Mouse (Mus musculus) gastrocnemius, postnatal 14 days (tissue): ENCODE results near the gene Psmc1. TPM values are rescaled to one million over a fixed set of nuclear protein-coding genes. Genes with fewer than 3 reads are reported as not detected.

Source experiments
- DNase-seq: peaks from one replicate; pipeline ENCODE4 v3.0.0; 2021; ENCODE audit warnings: mixed read lengths
- intact Hi-C: fragments of 180-260 bp; cut with DNase I; formaldehyde crosslinking; loops from one replicate; pipeline ENCODE4 v1.15.1; 2025; ENCODE audit warnings: low total_unique reads
- long read RNA-seq, 2 experiments: library from polyadenylated mRNA; stranded (forward); transcript quantifications; one replicate each; pipeline ENCODE4 v2.0.0; 2021
- total RNA-seq, 2 experiments: library from RNA; stranded (reverse); gene quantifications; 2 replicates each; pipeline ENCODE4 v1.2.3; 2021

The Psmc1 gene
- total RNA-seq: 100 to 1,000 TPM; 177 to 181 TPM
- long read RNA-seq, experiment 1, transcript Psmc1-201 (11 exons, 1,591 nt): major isoform, 231 of 262 reads
- long read RNA-seq, experiment 1, partial matches to known transcripts: 28 of 262 reads
- long read RNA-seq, experiment 1, other reads (novel, unspliced or antisense): 3 of 262 reads
- long read RNA-seq, experiment 2, transcript Psmc1-201 (11 exons, 1,591 nt): major isoform, 196 of 238 reads
- long read RNA-seq, experiment 2, partial matches to known transcripts: 32 of 238 reads
- long read RNA-seq, experiment 2, other reads (novel, unspliced or antisense): 10 of 238 reads

DNA sequence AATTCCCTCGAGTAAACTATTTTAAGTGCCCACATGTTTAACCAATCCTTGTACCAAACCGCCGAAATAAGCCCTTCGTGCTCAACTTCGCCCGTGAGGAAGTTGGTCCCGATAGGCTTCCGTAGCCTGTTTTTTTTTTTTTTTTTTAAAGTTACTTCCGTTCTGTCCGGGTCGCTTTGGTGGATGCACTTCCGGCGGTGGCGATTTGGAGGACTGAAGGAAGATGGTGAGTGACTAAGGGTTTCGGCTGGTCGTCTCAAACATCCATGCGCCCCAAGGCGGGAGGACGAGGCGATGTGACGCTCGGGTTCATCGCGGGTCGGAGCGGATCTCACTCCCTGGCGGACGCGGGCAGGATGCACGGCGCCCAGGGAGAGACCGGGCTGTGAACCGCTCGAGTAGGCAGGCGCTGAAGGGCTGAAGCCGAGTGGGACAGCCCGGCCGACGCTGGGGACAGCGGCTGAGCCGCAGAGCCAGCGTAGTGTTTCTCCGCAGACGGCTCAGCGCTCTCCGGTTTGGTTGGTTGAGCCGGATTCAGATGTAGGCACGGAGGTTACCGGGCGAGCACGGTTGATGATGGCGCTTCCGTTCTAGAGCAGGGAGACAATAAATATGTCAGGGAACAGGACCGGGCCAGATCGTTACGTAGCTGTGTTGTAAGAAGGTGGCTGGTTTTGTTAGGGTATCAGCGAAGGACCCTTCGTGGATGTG lies at the start of gene Psmc1:
Gene Psmc1, plus strand, starts transcription at position 169 of the 711 bp plus-strand sequence.
- peak; percentile 79 for DNase-seq
- intact Hi-C loops: loop anchor here (5.0 kb wide), 2 partner anchors 158 to 1023 kb away; no protein-coding TSS in a partner anchor

DNA sequence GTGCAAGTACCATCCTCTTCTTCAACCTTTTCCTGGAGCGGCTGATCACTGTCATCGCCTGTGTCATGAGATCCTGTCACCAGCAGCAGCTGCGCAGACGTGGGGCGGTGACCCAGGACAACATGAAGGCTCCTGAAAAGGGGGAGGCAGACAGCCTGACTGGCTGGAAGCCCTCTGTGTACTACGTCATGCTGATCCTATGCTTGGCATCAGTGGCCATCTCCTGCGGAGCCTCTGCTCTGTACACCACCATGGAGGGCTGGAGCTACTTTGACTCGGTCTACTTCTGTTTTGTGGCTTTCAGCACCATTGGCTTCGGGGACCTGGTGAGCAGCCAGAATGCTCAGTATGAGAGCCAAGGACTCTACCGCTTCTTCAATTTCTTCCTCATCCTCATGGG lies 48.9 kb upstream of the Psmc1 start:
- intact Hi-C loops: no loop called here
- no peak for DNase-seq

DNA sequence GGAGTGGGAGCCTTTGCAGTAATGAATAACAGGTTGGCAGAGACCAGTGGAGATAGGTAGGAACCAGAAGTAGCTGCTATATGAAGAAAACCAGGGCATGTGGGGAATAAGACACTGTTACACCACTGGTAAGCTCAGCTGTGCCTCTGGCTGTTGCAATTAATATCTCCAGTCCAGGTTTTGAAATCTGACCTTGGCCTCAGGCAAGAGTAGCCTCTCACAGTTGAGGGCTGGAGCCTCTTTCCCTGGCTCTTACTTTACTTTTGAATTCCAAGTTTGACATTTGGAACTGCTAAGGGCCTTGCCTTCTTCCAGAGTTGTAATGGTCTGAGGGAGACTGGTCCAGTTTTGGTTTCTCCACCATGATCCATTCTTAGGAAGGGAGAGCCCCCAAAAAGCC lies 48.1 kb upstream of the Psmc1 start:
- no peak for DNase-seq
- intact Hi-C loops: no loop called here

DNA sequence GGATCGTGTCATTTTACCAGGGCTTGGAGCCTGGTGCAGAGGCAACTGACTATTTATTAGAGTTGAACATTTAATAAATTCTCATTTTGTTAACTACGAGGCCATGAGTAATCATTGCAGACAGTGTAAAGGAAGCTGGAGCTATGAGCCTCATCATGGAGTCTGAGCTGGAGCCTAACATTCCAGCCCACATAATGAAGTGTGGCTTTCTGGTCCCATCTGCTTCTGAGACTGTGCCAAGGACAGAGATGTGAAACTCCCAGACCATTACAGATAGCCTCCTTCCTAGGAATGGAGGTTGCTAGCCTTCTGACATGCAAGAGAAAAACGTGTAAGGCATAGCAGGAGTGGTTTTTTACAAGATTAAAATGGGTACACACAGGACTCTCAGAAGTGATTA lies 47.4 kb upstream of the Psmc1 start:
- no peak for DNase-seq
- intact Hi-C loops: no loop called here

GRCm38 (mm10) chr12:100065109-100065508 lies 44.8 kb upstream of the Psmc1 start:
- intact Hi-C loops: no loop called here

GRCm38 (mm10) chr12:100067477-100067876 lies 42.5 kb upstream of the Psmc1 start:
- peak; percentile 39 for DNase-seq
- intact Hi-C loops: no loop called here

More at GRCm38 (mm10) chr12:100065109-100065508, 44.8 kb upstream of the Psmc1 start:
- DNase-seq: no peak

- peak; percentile 31 for DNase-seq
- intact Hi-C loops: no loop called here
Measured at GRCm38 (mm10) chr12:100073201-100073672, 36.7 kb upstream of the Psmc1 start.

GRCm38 (mm10) chr12:100075715-100076114 lies 34.2 kb upstream of the Psmc1 start:
- intact Hi-C loops: no loop called here
- DNase-seq: no peak

DNA sequence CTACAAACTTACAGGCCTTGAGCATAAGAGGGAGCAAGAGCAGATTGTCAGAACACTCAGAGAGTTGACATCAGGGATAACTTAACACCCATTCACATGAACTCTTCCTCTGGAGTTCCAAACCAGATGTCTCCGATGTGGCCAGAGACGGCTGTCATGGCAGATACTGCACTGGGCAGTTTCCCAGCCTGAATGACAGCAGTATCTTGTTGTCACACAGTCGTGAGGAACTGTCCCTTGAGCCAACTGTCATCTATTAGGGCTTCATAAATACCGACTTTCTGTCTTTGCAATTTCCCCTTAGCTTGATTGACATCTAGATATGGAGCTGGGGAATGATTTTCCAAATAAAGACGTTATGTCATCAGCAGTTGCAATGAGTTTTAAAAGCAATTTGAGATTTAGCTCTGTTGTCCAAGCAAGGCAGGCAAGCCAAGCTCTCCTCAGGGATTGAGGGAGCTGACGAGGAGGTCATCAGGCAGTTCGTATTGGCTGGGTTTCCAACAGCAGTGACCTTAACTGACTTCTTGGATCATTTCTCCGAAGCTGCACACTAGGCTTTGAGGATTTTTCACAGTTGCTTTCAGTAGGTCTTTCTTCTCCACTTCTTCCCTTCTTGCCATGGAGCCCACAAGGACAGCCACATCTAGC lies 30.2 kb upstream of the Psmc1 start:
- intact Hi-C loops: no loop called here
- DNase-seq: peak; percentile 62

- intact Hi-C loops: no loop called here
Measured at GRCm38 (mm10) chr12:100088026-100088425, 21.9 kb upstream of the Psmc1 start.

GRCm38 (mm10) chr12:100089265-100089664 lies 20.7 kb upstream of the Psmc1 start:
- no peak for DNase-seq
- intact Hi-C loops: no loop called here

More at GRCm38 (mm10) chr12:100088026-100088425, 21.9 kb upstream of the Psmc1 start:
- no peak for DNase-seq

DNA sequence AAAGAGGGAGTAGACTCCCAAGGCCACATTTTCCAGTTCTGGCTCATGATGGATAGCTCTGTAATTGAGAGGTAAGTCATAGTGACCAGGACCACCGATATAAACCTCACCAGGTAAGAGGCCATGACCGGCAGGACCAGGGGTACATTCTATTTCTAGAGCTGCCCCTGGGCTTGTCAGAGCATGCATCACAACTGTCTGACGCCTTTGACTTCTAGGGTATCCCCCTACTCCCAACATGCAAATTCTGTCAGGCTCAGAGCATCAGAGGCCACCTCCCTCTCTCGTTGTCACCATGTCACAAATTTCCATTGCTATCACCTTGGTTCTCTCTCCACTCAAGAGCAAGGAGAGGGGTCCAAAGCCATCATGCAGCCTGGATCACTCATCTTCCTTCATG lies 19.2 kb upstream of the Psmc1 start:
- intact Hi-C loops: no loop called here
- DNase-seq: no peak

GRCm38 (mm10) chr12:100093046-100093445 lies 16.9 kb upstream of the Psmc1 start:
- DNase-seq: no peak
- intact Hi-C loops: no loop called here

DNA sequence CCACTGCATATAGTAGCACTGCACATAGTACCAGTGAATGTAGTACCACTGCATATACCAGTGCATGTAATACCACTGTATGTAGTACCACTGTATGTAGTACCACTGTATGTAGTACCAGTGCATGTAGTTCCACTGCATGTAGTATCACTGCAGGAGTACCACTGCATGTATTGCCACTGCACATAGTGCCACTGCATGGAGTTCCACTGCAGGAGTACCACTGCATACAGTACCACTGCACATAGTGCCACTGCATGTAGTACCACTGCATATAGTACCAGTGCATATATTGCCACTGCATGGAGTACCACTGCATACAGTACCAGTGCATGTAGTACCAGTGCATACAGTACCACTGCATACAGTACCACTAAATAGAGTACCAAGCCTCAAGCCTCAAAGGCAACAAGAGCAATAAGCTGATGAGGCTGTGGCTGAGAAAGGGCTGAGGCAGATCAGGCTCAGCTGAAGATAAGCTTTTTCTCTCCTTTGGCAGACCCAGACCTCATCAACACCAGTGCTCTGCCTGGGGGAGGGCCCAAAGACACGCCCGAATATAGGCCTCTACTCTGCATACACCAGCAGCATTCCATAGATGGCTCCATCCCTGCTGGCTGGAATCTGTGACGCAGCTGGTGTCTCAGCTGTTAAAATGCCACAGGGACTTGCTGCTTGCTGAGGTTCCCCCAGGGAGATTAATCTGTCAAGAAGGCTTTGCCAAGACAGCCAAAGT lies 9.8 kb upstream of the Psmc1 start:
- peak; percentile 29 for DNase-seq
- intact Hi-C loops: loop anchor here (5.0 kb wide), 1 partner anchor 198 kb away; no protein-coding TSS in a partner anchor

GRCm38 (mm10) chr12:100100707-100101030 lies 9.3 kb upstream of the Psmc1 start:
- DNase-seq: no peak
- intact Hi-C loops: loop anchor here (5.0 kb wide), 1 partner anchor 198 kb away; no protein-coding TSS in a partner anchor

DNA sequence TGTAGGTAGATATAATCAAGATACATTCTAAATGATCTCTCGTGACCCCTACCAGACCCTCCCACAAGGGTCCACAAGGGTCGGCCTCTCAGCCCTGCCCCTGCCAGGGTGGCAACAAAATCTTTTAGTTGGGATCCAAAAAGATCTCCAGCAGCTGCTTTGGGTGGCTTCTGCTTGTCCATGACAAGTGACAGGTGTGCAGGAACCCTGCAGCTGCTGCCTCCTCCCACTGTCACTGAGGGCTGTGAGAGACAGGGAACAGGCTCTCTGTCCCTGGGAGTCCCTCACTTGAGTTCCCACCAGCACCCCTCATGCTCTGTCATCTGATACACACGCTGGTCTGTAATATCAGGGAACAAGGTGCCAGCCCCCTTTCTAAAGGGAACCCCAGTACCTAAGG lies 8.3 kb upstream of the Psmc1 start:
- DNase-seq: no peak
- intact Hi-C loops: loop anchor here (5.0 kb wide), 1 partner anchor 199 kb away; no protein-coding TSS in a partner anchor

DNA sequence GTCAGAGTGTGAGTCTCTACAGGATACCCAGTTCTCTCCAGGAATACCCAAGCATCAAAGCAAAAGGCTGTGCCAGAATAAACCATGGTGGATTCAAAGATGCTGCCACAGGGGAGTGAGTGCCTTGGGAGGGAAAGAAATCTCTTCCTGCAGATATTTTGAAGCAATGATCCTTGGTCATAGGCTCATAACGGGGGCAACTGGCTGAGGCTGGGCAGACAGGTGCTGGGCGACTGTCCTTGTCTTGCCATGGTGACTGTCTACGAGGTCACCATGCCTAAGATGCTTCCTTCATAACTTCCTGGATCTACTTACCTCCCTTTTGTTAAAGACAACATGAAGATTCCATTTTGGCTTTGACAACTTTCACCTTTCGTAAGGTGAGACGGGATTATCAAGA lies 5.4 kb upstream of the Psmc1 start:
- intact Hi-C loops: loop anchor here (5.0 kb wide), 1 partner anchor 202 kb away; no protein-coding TSS in a partner anchor
- DNase-seq: no peak

- intact Hi-C loops: loop anchor here (5.0 kb wide), 2 partner anchors 154 to 1019 kb away; no protein-coding TSS in a partner anchor
- DNase-seq: peak; percentile 68
Measured at GRCm38 (mm10) chr12:100106275-100106895, 3.6 kb upstream of the Psmc1 start.

DNA sequence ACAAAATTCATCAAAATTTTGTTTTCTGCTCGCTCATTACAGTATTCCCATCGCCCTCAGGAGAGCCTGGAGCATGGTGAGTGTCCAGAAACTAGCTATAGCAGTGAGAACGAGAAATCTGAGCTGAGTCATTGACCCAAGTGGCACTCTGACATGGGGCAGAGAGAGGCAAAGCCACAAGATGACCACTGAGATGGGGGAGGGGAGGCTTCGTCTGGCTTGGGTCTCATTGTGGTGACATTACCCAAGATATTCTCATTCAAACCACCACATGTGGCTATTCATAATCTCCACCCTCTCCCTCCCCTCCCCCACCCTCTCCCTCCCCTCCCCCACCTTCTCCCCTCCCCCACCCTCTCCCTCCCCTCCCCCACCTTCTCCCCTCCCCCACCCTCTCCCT lies 2.5 kb upstream of the Psmc1 start:
- intact Hi-C loops: loop anchor here (5.0 kb wide), 2 partner anchors 155 to 1020 kb away; no protein-coding TSS in a partner anchor

More for the DNA sequence above, 2.5 kb upstream of the Psmc1 start:
- DNase-seq: no peak
